Mouse (Mus musculus): Measurements from ENCODE around the gene Lpar1. TPM values are rescaled to one million over a fixed set of nuclear protein-coding genes. Genes with fewer than 3 reads are reported as not detected.

The Lpar1 gene
- polyA plus RNA-seq, 1 experiment from 2014 or later, result 5.2 TPM

DNA sequence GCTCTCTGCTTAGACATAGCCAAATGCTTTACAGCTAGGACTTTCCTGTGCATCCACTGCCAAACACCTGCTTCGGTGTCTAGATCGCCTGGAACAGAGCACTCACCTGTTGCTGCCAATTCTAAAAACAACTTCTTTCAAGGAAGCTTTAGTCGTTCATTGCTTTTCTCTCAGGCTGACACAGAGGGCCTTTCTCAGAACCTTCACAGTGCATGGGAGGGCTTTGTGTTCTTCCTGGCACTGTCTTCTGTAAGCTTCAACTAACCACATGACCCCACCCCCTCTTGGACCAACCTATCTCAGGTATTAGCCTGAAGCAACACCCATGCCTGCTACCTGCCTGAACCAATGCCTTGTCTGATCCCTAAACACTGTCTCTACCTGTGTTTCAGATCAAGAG, 15.0 kb downstream of the Lpar1 start:
- no peaks in the 10 kb centered on the region for H3K27me3 ChIP-seq (ENCODE audit: control insufficient read depth, insufficient read depth, low read length)
- H3K4me1 ChIP-seq (ENCODE audit: control insufficient read depth, insufficient read depth, low read length), result no peaks in the 10 kb centered on the region
- no peaks in the 10 kb centered on the region for H3K9me3 ChIP-seq (ENCODE audit: control insufficient read depth, low read length)
- WGBS, result 93% methylated on average over 3 of the region's 3 CpGs
- no peak overlapping the region for H3K27ac ChIP-seq (ENCODE audit: low read depth, low read length)
- H3K36me3 ChIP-seq (ENCODE audit: control insufficient read depth, insufficient read depth, low read length), result no peaks in the 10 kb centered on the region
- H3K4me2 ChIP-seq (ENCODE audit: low read depth, low read length), result no peak overlapping the region
- no peak overlapping the region for H3K9ac ChIP-seq (replicated peaks; ENCODE audit: low read depth, low read length)
- ATAC-seq (ENCODE audit: low read depth), result no peak
- no peak overlapping the region for H3K4me3 ChIP-seq (ENCODE audit: low read depth, low read length)

DNA sequence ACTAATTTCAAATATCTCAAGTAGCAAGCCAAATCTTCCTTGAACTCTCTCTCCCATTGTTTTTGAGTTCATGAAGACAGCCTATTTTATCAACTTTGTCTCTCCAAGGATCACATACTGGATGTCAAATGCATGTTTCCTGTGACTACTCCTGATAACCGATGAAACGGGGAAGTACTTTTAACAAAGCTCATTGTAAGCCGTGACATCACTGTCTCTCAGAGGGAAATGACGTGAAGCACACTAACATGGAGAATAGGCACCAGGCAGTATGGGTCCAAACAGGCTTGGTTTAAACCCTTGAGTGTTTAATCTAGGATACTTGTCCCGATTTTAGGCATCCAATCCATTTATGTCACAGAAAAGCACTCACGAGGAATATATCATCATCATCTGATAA, 17.9 kb downstream of the Lpar1 start:
- Histone ChIP-seq H3K9me3 (ENCODE audit: control insufficient read depth, low read length) (no peaks in the 10 kb centered on the region), H3K9ac (replicated peaks; ENCODE audit: low read depth, low read length) (no peak overlapping the region), H3K27ac (ENCODE audit: low read depth, low read length) (no peak overlapping the region), H3K4me3 (ENCODE audit: low read depth, low read length) (no peak overlapping the region), H3K4me2 (ENCODE audit: low read depth, low read length) (no peak overlapping the region), H3K36me3 (ENCODE audit: control insufficient read depth, insufficient read depth, low read length) (no peaks in the 10 kb centered on the region), H3K4me1 (ENCODE audit: control insufficient read depth, insufficient read depth, low read length) (no peaks in the 10 kb centered on the region), H3K27me3 (ENCODE audit: control insufficient read depth, insufficient read depth, low read length) (no peaks in the 10 kb centered on the region)
- 94% methylated on average over 6 of the region's 6 CpGs for WGBS
- no peak for ATAC-seq (ENCODE audit: low read depth)

GRCm38 (mm10) chr4:58534726-58535350, 18.9 kb downstream of the Lpar1 start:
- no peaks in the 10 kb centered on the region for H3K36me3 ChIP-seq (ENCODE audit: control insufficient read depth, insufficient read depth, low read length)
- H3K4me2 ChIP-seq (ENCODE audit: low read depth, low read length), result no peak overlapping the region

GRCm38 (mm10) chr4:58534141-58534571, 19.5 kb downstream of the Lpar1 start:
- H3K27me3 ChIP-seq (ENCODE audit: control insufficient read depth, insufficient read depth, low read length), result no peaks in the 10 kb centered on the region
- 23% methylated on average over 13 of the region's 13 CpGs for WGBS
- H3K4me1 ChIP-seq (ENCODE audit: control insufficient read depth, insufficient read depth, low read length), result no peaks in the 10 kb centered on the region
- no peak overlapping the region for H3K4me3 ChIP-seq (ENCODE audit: low read depth, low read length)
- H3K9me3 ChIP-seq (ENCODE audit: control insufficient read depth, low read length), result no peaks in the 10 kb centered on the region
- no peak overlapping the region for H3K9ac ChIP-seq (replicated peaks; ENCODE audit: low read depth, low read length)
- peak; percentile 74 for ATAC-seq (ENCODE audit: low read depth)
- H3K27ac ChIP-seq (ENCODE audit: low read depth, low read length), result no peak overlapping the region
- H3K4me2 ChIP-seq (ENCODE audit: low read depth, low read length), result peak overlapping the region; percentile 12; the same call in 1 of the 2 replicates
- no peaks in the 10 kb centered on the region for H3K36me3 ChIP-seq (ENCODE audit: control insufficient read depth, insufficient read depth, low read length)

More at GRCm38 (mm10) chr4:58534726-58535350, 18.9 kb downstream of the Lpar1 start:
- H3K4me1 ChIP-seq (ENCODE audit: control insufficient read depth, insufficient read depth, low read length), result no peaks in the 10 kb centered on the region
- no peak overlapping the region for H3K9ac ChIP-seq (replicated peaks; ENCODE audit: low read depth, low read length)
- ATAC-seq (ENCODE audit: low read depth), result no peak
- no peaks in the 10 kb centered on the region for H3K27me3 ChIP-seq (ENCODE audit: control insufficient read depth, insufficient read depth, low read length)
- H3K9me3 ChIP-seq (ENCODE audit: control insufficient read depth, low read length), result no peaks in the 10 kb centered on the region
- H3K27ac ChIP-seq (ENCODE audit: low read depth, low read length), result no peak overlapping the region
- H3K4me3 ChIP-seq (ENCODE audit: low read depth, low read length), result no peak overlapping the region
- 84% methylated on average over 15 of the region's 15 CpGs for whole genome bisulfite sequencing

DNA sequence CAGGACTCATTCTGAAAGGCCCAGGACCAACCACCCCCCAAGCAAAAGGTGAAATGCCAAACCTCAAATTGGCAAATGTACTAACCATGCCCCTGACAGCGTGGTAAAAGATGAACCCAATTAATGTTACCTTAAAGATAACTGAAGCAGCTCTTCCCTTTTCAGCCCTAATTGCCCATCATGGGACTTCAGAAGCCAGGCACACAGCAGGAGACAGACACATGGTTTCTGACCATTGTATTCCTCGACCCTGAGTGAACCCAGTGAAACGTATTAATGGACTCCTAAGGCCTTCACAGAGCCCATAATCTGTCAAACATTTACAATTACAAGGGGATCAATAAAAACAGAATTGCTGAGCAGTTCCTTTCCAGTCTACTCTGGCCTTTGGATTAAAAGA, 20.2 kb downstream of the Lpar1 start:
- Histone ChIP-seq H3K27ac (ENCODE audit: low read depth, low read length) (no peak overlapping the region), H3K9me3 (ENCODE audit: control insufficient read depth, low read length) (no peaks in the 10 kb centered on the region), H3K27me3 (ENCODE audit: control insufficient read depth, insufficient read depth, low read length) (no peaks in the 10 kb centered on the region), H3K4me3 (ENCODE audit: low read depth, low read length) (no peak overlapping the region), H3K36me3 (ENCODE audit: control insufficient read depth, insufficient read depth, low read length) (no peaks in the 10 kb centered on the region), H3K4me2 (ENCODE audit: low read depth, low read length) (no peak overlapping the region), H3K9ac (replicated peaks; ENCODE audit: low read depth, low read length) (no peak overlapping the region), H3K4me1 (ENCODE audit: control insufficient read depth, insufficient read depth, low read length) (no peaks in the 10 kb centered on the region)
- ATAC-seq (ENCODE audit: low read depth), result no peak
- WGBS, result 10% methylated on average over 3 of the region's 3 CpGs

DNA sequence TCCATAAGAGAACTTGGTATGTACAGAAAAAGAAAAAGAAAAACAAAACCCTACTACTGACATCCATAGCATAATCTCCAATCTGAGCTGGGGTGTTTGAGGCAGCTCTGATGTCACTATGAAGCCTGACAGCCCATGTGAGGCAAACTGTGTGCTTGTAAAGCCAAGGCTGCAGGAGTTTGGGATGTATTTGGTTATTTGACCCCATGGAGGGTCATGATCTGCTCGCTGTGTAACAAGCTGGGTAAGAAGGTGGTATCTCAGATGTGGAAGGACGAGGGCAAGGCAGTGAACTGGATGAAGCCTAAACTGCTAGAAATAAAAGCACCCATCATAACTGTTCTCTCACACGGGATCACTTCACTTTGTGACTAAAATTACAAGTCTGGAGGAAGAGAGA, 21.4 kb downstream of the Lpar1 start:
- Histone ChIP-seq H3K27me3 (ENCODE audit: control insufficient read depth, insufficient read depth, low read length) (no peaks in the 10 kb centered on the region), H3K4me1 (ENCODE audit: control insufficient read depth, insufficient read depth, low read length) (no peaks in the 10 kb centered on the region), H3K4me3 (ENCODE audit: low read depth, low read length) (no peak overlapping the region), H3K36me3 (ENCODE audit: control insufficient read depth, insufficient read depth, low read length) (no peaks in the 10 kb centered on the region), H3K9ac (replicated peaks; ENCODE audit: low read depth, low read length) (no peak overlapping the region), H3K27ac (ENCODE audit: low read depth, low read length) (no peak overlapping the region), H3K4me2 (ENCODE audit: low read depth, low read length) (no peak overlapping the region), H3K9me3 (ENCODE audit: control insufficient read depth, low read length) (no peaks in the 10 kb centered on the region)
- ATAC-seq (ENCODE audit: low read depth), result no peak
- WGBS, result 80% methylated on average over 3 of the region's 3 CpGs

DNA sequence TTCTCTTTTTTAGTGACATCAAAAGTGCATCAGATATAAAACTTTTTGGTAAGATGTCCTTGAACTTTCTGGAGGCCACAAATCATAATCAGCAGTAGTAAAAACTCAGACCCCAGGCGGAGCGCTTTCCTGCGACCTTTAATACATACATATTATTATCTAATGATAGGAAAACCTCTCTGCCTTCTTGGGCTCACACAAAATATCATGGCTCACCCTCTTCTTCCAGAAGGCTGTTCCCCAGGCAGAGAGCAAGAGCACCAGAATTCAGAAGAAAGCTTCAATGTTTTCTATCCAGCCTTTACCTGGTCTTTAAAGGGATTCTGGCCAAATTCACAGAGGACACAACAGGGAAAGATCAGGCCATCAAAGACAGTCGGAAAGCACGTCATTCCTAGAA, 23.0 kb downstream of the Lpar1 start:
- no peak for ATAC-seq (ENCODE audit: low read depth)
- Histone ChIP-seq H3K36me3 (ENCODE audit: control insufficient read depth, insufficient read depth, low read length) (no peaks in the 10 kb centered on the region), H3K27me3 (ENCODE audit: control insufficient read depth, insufficient read depth, low read length) (no peaks in the 10 kb centered on the region), H3K9me3 (ENCODE audit: control insufficient read depth, low read length) (no peaks in the 10 kb centered on the region), H3K4me3 (ENCODE audit: low read depth, low read length) (no peak overlapping the region), H3K9ac (replicated peaks; ENCODE audit: low read depth, low read length) (no peak overlapping the region), H3K4me2 (ENCODE audit: low read depth, low read length) (no peak overlapping the region), H3K4me1 (ENCODE audit: control insufficient read depth, insufficient read depth, low read length) (no peaks in the 10 kb centered on the region), H3K27ac (ENCODE audit: low read depth, low read length) (no peak overlapping the region)
- WGBS, result 83% methylated on average over 5 of the region's 5 CpGs

- Histone ChIP-seq H3K4me2 (ENCODE audit: low read depth, low read length) (no peak overlapping the region), H3K4me3 (ENCODE audit: low read depth, low read length) (no peak overlapping the region), H3K36me3 (ENCODE audit: control insufficient read depth, insufficient read depth, low read length) (no peaks in the 10 kb centered on the region), H3K27ac (ENCODE audit: low read depth, low read length) (no peak overlapping the region), H3K27me3 (ENCODE audit: control insufficient read depth, insufficient read depth, low read length) (no peaks in the 10 kb centered on the region), H3K9ac (replicated peaks; ENCODE audit: low read depth, low read length) (no peak overlapping the region), H3K9me3 (ENCODE audit: control insufficient read depth, low read length) (no peaks in the 10 kb centered on the region), H3K4me1 (ENCODE audit: control insufficient read depth, insufficient read depth, low read length) (no peaks in the 10 kb centered on the region)
- WGBS, result 48% methylated on average over 3 of the region's 3 CpGs
- no peak for ATAC-seq (ENCODE audit: low read depth)
Measured at GRCm38 (mm10) chr4:58530279-58530678, 23.4 kb downstream of the Lpar1 start.

DNA sequence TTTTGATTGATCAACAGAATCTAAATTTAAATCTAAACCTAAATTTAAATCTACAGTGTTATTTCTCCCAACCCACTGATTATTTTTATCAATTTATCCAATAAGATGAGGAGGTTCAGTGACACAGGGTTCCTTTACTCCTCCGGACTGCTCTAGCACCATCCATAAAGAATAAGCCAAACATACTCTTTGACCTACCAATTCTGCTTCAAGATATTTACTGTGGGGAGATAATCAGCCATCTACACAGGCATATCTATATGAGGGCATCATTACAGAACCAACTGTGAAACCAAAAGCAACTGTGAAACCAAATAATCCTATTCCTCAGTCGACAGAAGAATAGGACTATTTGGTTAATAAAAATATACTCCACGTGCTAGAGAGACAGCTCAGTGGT, 25.8 kb downstream of the Lpar1 start:
- Histone ChIP-seq H3K4me1 (ENCODE audit: control insufficient read depth, insufficient read depth, low read length) (no peaks in the 10 kb centered on the region), H3K9ac (replicated peaks; ENCODE audit: low read depth, low read length) (no peak overlapping the region), H3K4me3 (ENCODE audit: low read depth, low read length) (no peak overlapping the region), H3K27ac (ENCODE audit: low read depth, low read length) (no peak overlapping the region), H3K27me3 (ENCODE audit: control insufficient read depth, insufficient read depth, low read length) (no peaks in the 10 kb centered on the region), H3K36me3 (ENCODE audit: control insufficient read depth, insufficient read depth, low read length) (no peaks in the 10 kb centered on the region), H3K4me2 (ENCODE audit: low read depth, low read length) (no peak overlapping the region), H3K9me3 (ENCODE audit: control insufficient read depth, low read length) (no peaks in the 10 kb centered on the region)
- WGBS, result 88% methylated on average over 3 of the region's 3 CpGs
- no peak for ATAC-seq (ENCODE audit: low read depth)

All from neural tube, embryonic 14.5 days (tissue).